ENCODE assay signal across 10 mouse cellular contexts in genomic region chrX:96329764-96330163, GRCm38 (mm10). TPM values are rescaled to one million over a fixed set of nuclear protein-coding genes. Genes with fewer than 3 reads are reported as not detected.
DNase-seq lines count a peak whose midpoint lies in the region; ATAC-seq and TF ChIP-seq lines count a peak whose summit lies in the region.
"Had no signal": no experiment of that assay in that cellular context is flagged by ENCODE, and none has a peak within 500 bp of the region (broad histone marks: within the 10 kb centered on the region; RNA-seq: fewer than 3 reads in every experiment).

No protein-coding gene starts in this region.

- H3K4me1 ChIP-seq in forebrain, embryonic 14.5 days (ENCODE audit: control insufficient read depth, insufficient read depth, low read length), result no peaks in the 10 kb centered on the region
- H3K4me1 ChIP-seq in forebrain, embryonic 11.5 days (replicated peaks; ENCODE audit: control insufficient read depth, insufficient read depth, low read length), result no peaks in the 10 kb centered on the region
- no peaks in the 10 kb centered on the region for H3K4me1 ChIP-seq in midbrain, postnatal 0 days (ENCODE audit: insufficient read depth, low read length)
- no peaks in the 10 kb centered on the region for H3K4me1 ChIP-seq in midbrain, embryonic 15.5 days
- no peaks in the 10 kb centered on the region for H3K4me1 ChIP-seq in heart, postnatal 0 days (ENCODE audit: control insufficient read depth, insufficient read depth)

- no peak overlapping the region for H3K9ac ChIP-seq in forebrain, embryonic 14.5 days (ENCODE audit: low read length)
- no peak overlapping the region for H3K9ac ChIP-seq in forebrain, embryonic 11.5 days (ENCODE audit: low read length)
- H3K9ac ChIP-seq in midbrain, postnatal 0 days (replicated peaks; ENCODE audit: low read length, poor library complexity, severe bottlenecking), result no peak overlapping the region
- H3K9ac ChIP-seq in midbrain, embryonic 15.5 days, result no peak overlapping the region
- no peak overlapping the region for H3K9ac ChIP-seq in heart, postnatal 0 days (replicated peaks; ENCODE audit: low read depth, low read length)

- no peak overlapping the region for H3K27ac ChIP-seq in forebrain, embryonic 14.5 days (ENCODE audit: low read depth, low read length)
- H3K27ac ChIP-seq in forebrain, embryonic 11.5 days (ENCODE audit: low read depth, low read length), result no peak overlapping the region
- H3K27ac ChIP-seq in midbrain, postnatal 0 days (ENCODE audit: low read depth, low read length), result no peak overlapping the region
- no peak overlapping the region for H3K27ac ChIP-seq in midbrain, embryonic 15.5 days
- H3K27ac ChIP-seq in heart, postnatal 0 days (ENCODE audit: low read depth), result no peak overlapping the region

- TF ChIP-seq CTCF in midbrain, postnatal 0 days (IDR thresholded peaks at IDR 0.05), result 0 out of 2 replicates have a peak, but pooled peaks have one; percentile 14
- peak; percentile 48 for TF ChIP-seq CTCF in heart, postnatal 0 days (IDR thresholded peaks at IDR 0.05; ENCODE audit: low read depth)

- no peaks in the 10 kb centered on the region for H3K9me3 ChIP-seq in forebrain, embryonic 14.5 days (replicated peaks; ENCODE audit: control insufficient read depth, low read length)
- H3K9me3 ChIP-seq in forebrain, embryonic 11.5 days (ENCODE audit: control insufficient read depth, low read length), result no peaks in the 10 kb centered on the region
- no peaks in the 10 kb centered on the region for H3K9me3 ChIP-seq in midbrain, postnatal 0 days (ENCODE audit: low read length)
- no peaks in the 10 kb centered on the region for H3K9me3 ChIP-seq in midbrain, embryonic 15.5 days
- H3K9me3 ChIP-seq in heart, postnatal 0 days (replicated peaks; ENCODE audit: control insufficient read depth, low read length), result no peaks in the 10 kb centered on the region

- no peaks in the 10 kb centered on the region for H3K27me3 ChIP-seq in forebrain, embryonic 14.5 days (replicated peaks; ENCODE audit: control insufficient read depth, insufficient read depth, low read length)
- H3K27me3 ChIP-seq in forebrain, embryonic 11.5 days (ENCODE audit: control insufficient read depth, insufficient read depth, low read length), result no peaks in the 10 kb centered on the region
- no peaks in the 10 kb centered on the region for H3K27me3 ChIP-seq in midbrain, postnatal 0 days (ENCODE audit: insufficient read depth, low read length)
- no peaks in the 10 kb centered on the region for H3K27me3 ChIP-seq in midbrain, embryonic 15.5 days (replicated peaks)
- H3K27me3 ChIP-seq in heart, postnatal 0 days (ENCODE audit: control insufficient read depth, insufficient read depth, low read length), result no peaks in the 10 kb centered on the region

- 55% methylated on average over 4 of the region's 4 CpGs for WGBS in forebrain, embryonic 14.5 days
- WGBS in forebrain, embryonic 11.5 days, result 56% methylated on average over 4 of the region's 4 CpGs
- WGBS in midbrain, postnatal 0 days, result 57% methylated on average over 4 of the region's 4 CpGs
- WGBS in midbrain, embryonic 15.5 days, result 59% methylated on average over 4 of the region's 4 CpGs
- 35% methylated on average over 4 of the region's 4 CpGs for WGBS in heart, postnatal 0 days

- no peak for ATAC-seq in forebrain, embryonic 14.5 days
- ATAC-seq in forebrain, embryonic 11.5 days (replicated peaks; ENCODE audit: low FRiP score), result no peak
- no peak for ATAC-seq in midbrain, postnatal 0 days (ENCODE audit: low FRiP score)
- no peak for ATAC-seq in midbrain, embryonic 15.5 days (replicated peaks)
- ATAC-seq in heart, postnatal 0 days (ENCODE audit: insufficient read depth, low read depth), result no peak

- no peak overlapping the region for H3K4me3 ChIP-seq in forebrain, embryonic 14.5 days (ENCODE audit: low read depth, low read length)
- H3K4me3 ChIP-seq in forebrain, embryonic 11.5 days (ENCODE audit: low read depth, low read length), result no peak overlapping the region
- H3K4me3 ChIP-seq in midbrain, postnatal 0 days (ENCODE audit: low read depth, low read length), result no peak overlapping the region
- no peak overlapping the region for H3K4me3 ChIP-seq in midbrain, embryonic 15.5 days
- no peak overlapping the region for H3K4me3 ChIP-seq in heart, postnatal 0 days (ENCODE audit: low read depth, low read length)

- H3K4me2 ChIP-seq in forebrain, embryonic 14.5 days (ENCODE audit: low read length), result no peak overlapping the region
- H3K4me2 ChIP-seq in forebrain, embryonic 11.5 days (ENCODE audit: low read depth, low read length, severe bottlenecking), result no peak overlapping the region
- no peak overlapping the region for H3K4me2 ChIP-seq in midbrain, postnatal 0 days (ENCODE audit: low read depth, low read length, poor library complexity, severe bottlenecking)
- H3K4me2 ChIP-seq in midbrain, embryonic 15.5 days, result no peak overlapping the region
- H3K4me2 ChIP-seq in heart, postnatal 0 days (ENCODE audit: low read depth, low read length), result no peak overlapping the region

- TF ChIP-seq EP300 in heart, postnatal 0 days (IDR thresholded peaks at IDR 0.05; ENCODE audit: low read depth), result no peak

- peak; percentile 22 for DNase-seq in forebrain, embryonic 14.5 days (ENCODE audit: low spot score)
- no peak for DNase-seq in forebrain, embryonic 11.5 days (ENCODE audit: low spot score)
- peak; percentile 0 for DNase-seq in midbrain, postnatal 0 days (ENCODE audit: low spot score)
- peak; percentile 6 for DNase-seq in heart, postnatal 0 days (ENCODE audit: low spot score)
- peak; percentile 7 for DNase-seq in naive thymus-derived CD4-positive, alpha-beta T cell, adult 2 months (ENCODE audit: low read depth)
- no peak for DNase-seq in ovary, postnatal 10 days (ENCODE audit: low spot score)
- DNase-seq in urinary bladder, postnatal 36 days (ENCODE audit: low spot score in 2 of 2), result no peak

- H3K36me3 ChIP-seq in forebrain, embryonic 14.5 days (ENCODE audit: control insufficient read depth, insufficient read depth, low read length), result no peaks in the 10 kb centered on the region
- no peaks in the 10 kb centered on the region for H3K36me3 ChIP-seq in forebrain, embryonic 11.5 days (ENCODE audit: control insufficient read depth, insufficient read depth, low read length)
- H3K36me3 ChIP-seq in midbrain, postnatal 0 days (ENCODE audit: insufficient read depth, low read length), result no peaks in the 10 kb centered on the region
- no peaks in the 10 kb centered on the region for H3K36me3 ChIP-seq in midbrain, embryonic 15.5 days (replicated peaks)
- H3K36me3 ChIP-seq in heart, postnatal 0 days (replicated peaks; ENCODE audit: control insufficient read depth, insufficient read depth, low read length), result no peaks in the 10 kb centered on the region

RNA-seq across cellular contexts. Expression of gene Vsig4, which starts 36.5 kb away (rescaled TPM):
- polyA plus RNA-seq in forebrain, embryonic 14.5 days (2014; fragmentation: Nextera tagmentation; extraction: Ambion mirVana), result not detected in 2 replicates
- not detected in 2 replicates for polyA plus RNA-seq in forebrain, embryonic 11.5 days (2014; fragmentation: Nextera tagmentation; extraction: Ambion mirVana)
- total RNA-seq in midbrain, postnatal 0 days (2014; rRNA removed), result not detected in 2 replicates
- not detected in 2 replicates for polyA plus RNA-seq in midbrain, postnatal 0 days (2015; fragmentation: Nextera tagmentation; extraction: Ambion mirVana)
- not detected in 2 replicates for polyA plus RNA-seq in midbrain, embryonic 15.5 days (2015; fragmentation: Nextera tagmentation; extraction: Ambion mirVana)
- total RNA-seq in heart, postnatal 0 days (2014; rRNA removed; ENCODE audit: low replicate concordance), result 0.23 and 0.50 TPM in 2 replicates
- 0.72 and 1.3 TPM in 2 replicates for polyA plus RNA-seq in heart, postnatal 0 days (2015; fragmentation: Nextera tagmentation; extraction: Ambion mirVana)
- polyA plus RNA-seq: limb, embryonic 11.5 days; neural tube, embryonic 14.5 days had no signal

Comparison
In these comparisons a context has a peak if more than half of its experiments do, and no peak if none do; other contexts are left out.
1. DNase-seq: peak in forebrain, embryonic 14.5 days (single experiment), midbrain, postnatal 0 days (single experiment), heart, postnatal 0 days (single experiment) and naive thymus-derived CD4-positive, alpha-beta T cell, adult 2 months (single experiment); none in forebrain, embryonic 11.5 days (single experiment), ovary, postnatal 10 days (single experiment) and urinary bladder, postnatal 36 days (0 of 2).